Comparison of ENCODE assay signal across 11 mouse cellular contexts in genomic region chr2:11765694-11766093, GRCm38 (mm10). TPM values are rescaled to one million over a fixed set of nuclear protein-coding genes. Genes with fewer than 3 reads are reported as not detected.
A peak's percentile ranks its signal among the peaks of the same experiment; 100 is the strongest.
DNase-seq lines count a peak whose midpoint lies in the region; ATAC-seq lines count a peak whose summit lies in the region.
"Had no signal": no experiment of that assay in that cellular context is flagged by ENCODE, and none has a peak within 500 bp of the region (broad histone marks: within the 10 kb centered on the region; RNA-seq: fewer than 3 reads in every experiment).

No protein-coding gene starts in this region.

- peak; percentile 92 for DNase-seq in heart, adult 11 months
- no peak for DNase-seq in neural tube, embryonic 10.5 days (ENCODE audit: extremely low spot score, low spot score)
- DNase-seq in heart, postnatal 14 days = peak; percentile 8 to 21
- peak; percentile 48 for DNase-seq in skeletal muscle tissue, adult 2 months (ENCODE audit: low read depth, low spot score)
- no peak for DNase-seq in spleen, adult 12 weeks (ENCODE audit: low spot score)
- DNase-seq in kidney, adult 11 months = no peak
- DNase-seq: retina, postnatal 1 day; thymus, postnatal 25 days had no signal

- no peak overlapping the region for H3K9ac ChIP-seq in heart, embryonic 12.5 days
- no peak overlapping the region for H3K9ac ChIP-seq in neural tube, embryonic 15.5 days (replicated peaks)
- H3K9ac ChIP-seq: limb, embryonic 15.5 days had no signal

- H3K4me2 ChIP-seq in heart, embryonic 12.5 days = no peak overlapping the region
- no peak overlapping the region for H3K4me2 ChIP-seq in neural tube, embryonic 15.5 days
- H3K4me2 ChIP-seq: limb, embryonic 15.5 days had no signal

- H3K9me3 ChIP-seq in heart, embryonic 12.5 days (replicated peaks) = no peaks in the 10 kb centered on the region
- H3K9me3 ChIP-seq in neural tube, embryonic 15.5 days (replicated peaks) = no peaks in the 10 kb centered on the region
- H3K9me3 ChIP-seq: limb, embryonic 15.5 days had no signal

- no peak for ATAC-seq in heart, embryonic 12.5 days (ENCODE audit: insufficient number of reproducible peaks, low FRiP score)
- ATAC-seq in neural tube, embryonic 15.5 days (ENCODE audit: low FRiP score) = peak; percentile 59; the same call in 1 of the 2 replicates

- H3K4me3 ChIP-seq in heart, embryonic 12.5 days = no peak overlapping the region
- H3K4me3 ChIP-seq in neural tube, embryonic 15.5 days (replicated peaks) = no peak overlapping the region
- H3K4me3 ChIP-seq: limb, embryonic 15.5 days had no signal

- WGBS in heart, embryonic 12.5 days = 80% methylated on average over 4 of the region's 4 CpGs
- 78% methylated on average over 4 of the region's 4 CpGs for WGBS in neural tube, embryonic 15.5 days

- H3K27me3 ChIP-seq in heart, embryonic 12.5 days (replicated peaks) = no peaks in the 10 kb centered on the region
- H3K27me3 ChIP-seq in neural tube, embryonic 15.5 days (replicated peaks) = no peaks in the 10 kb centered on the region
- H3K27me3 ChIP-seq: limb, embryonic 15.5 days had no signal

- H3K27ac ChIP-seq in heart, embryonic 12.5 days (ENCODE audit: poor library complexity, severe bottlenecking) = no peak overlapping the region
- H3K27ac ChIP-seq in neural tube, embryonic 15.5 days (replicated peaks) = no peak overlapping the region
- H3K27ac ChIP-seq: limb, embryonic 15.5 days had no signal

- intact Hi-C loops in heart, postnatal 14 days (cut with DNase I) = no loop called here

- H3K36me3 ChIP-seq in heart, embryonic 12.5 days = peaks cover 81% of the 10 kb centered on the region
- peaks cover 81% of the 10 kb centered on the region for H3K36me3 ChIP-seq in neural tube, embryonic 15.5 days

- no peaks in the 10 kb centered on the region for H3K4me1 ChIP-seq in heart, embryonic 12.5 days (replicated peaks)
- H3K4me1 ChIP-seq in neural tube, embryonic 15.5 days = no peaks in the 10 kb centered on the region
- H3K4me1 ChIP-seq: limb, embryonic 15.5 days had no signal

RNA-seq across cellular contexts. Expression of gene Fbh1, which starts 11.7 kb away (rescaled TPM):
- polyA plus RNA-seq in heart, embryonic 12.5 days (2016; fragmentation: Nextera tagmentation; extraction: Ambion mirVana) = 133 and 138 TPM in 2 replicates
- 119 TPM in 2 replicates for polyA plus RNA-seq in neural tube, embryonic 15.5 days (2015; fragmentation: Nextera tagmentation; extraction: Ambion mirVana)
- total RNA-seq in heart, postnatal 14 days (2021) = 10 to 100 TPM; 72.5 to 84.1 TPM

RNA-seq across cellular contexts. Expression of gene Ankrd16, which starts 12.0 kb away (rescaled TPM):
- 35.7 and 36.8 TPM in 2 replicates for polyA plus RNA-seq in heart, embryonic 12.5 days (2016; fragmentation: Nextera tagmentation; extraction: Ambion mirVana)
- 38.8 and 39.8 TPM in 2 replicates for polyA plus RNA-seq in neural tube, embryonic 15.5 days (2015; fragmentation: Nextera tagmentation; extraction: Ambion mirVana)
- total RNA-seq in heart, postnatal 14 days (2021) = 10 to 100 TPM; 24.7 to 30.1 TPM

Comparison
In these comparisons a context has a peak if more than half of its experiments do, and no peak if none do; other contexts are left out.
1. DNase-seq: peak in heart, adult 11 months (single experiment), heart, postnatal 14 days (2 of 2) and skeletal muscle tissue, adult 2 months (single experiment); none in neural tube, embryonic 10.5 days (single experiment), spleen, adult 12 weeks (single experiment) and kidney, adult 11 months (single experiment).